Mouse (Mus musculus) liver, embryonic 14.5 days (tissue): ENCODE measurements around the gene Clec2d. TPM values are rescaled to one million over a fixed set of nuclear protein-coding genes. Genes with fewer than 3 reads are reported as not detected.
"Not testable (repeated sequence)": the region's sequence is repeated elsewhere in the genome, so short reads cannot be mapped to it uniquely, and the experiment has no call there.

Experiments used
- ATAC-seq: fragments of 200-750 bp; cut with Nextera tagmentation; 2 replicates; pipeline ENCODE4 v1.8.0; 2017; ENCODE audit warnings: moderate number of reproducible peaks, mild to moderate bottlenecking, moderate library complexity; ENCODE audit not compliant: insufficient read depth
- DNase-seq, 3 experiments: peaks; one replicate each; pipeline ENCODE4 v3.0.0-alpha.2; 2012 to 2013; ENCODE audit warnings: low read depth in 3 of 3, low spot score in 3 of 3
- H3K27ac ChIP-seq: fragments of 300-500 bp; sonication (generic); 2 replicates; pipeline ENCODE4 v1.5.1; 2014; ENCODE audit warnings: moderate library complexity, mild to moderate bottlenecking, control low read depth, inconsistent platforms
- H3K27me3 ChIP-seq: fragments of 300-500 bp; sonication (generic); 2 replicates; pipeline ENCODE4 v1.6.1; 2014; ENCODE audit warnings: mild to moderate bottlenecking, low read length, moderate library complexity; ENCODE audit not compliant: control insufficient read depth, insufficient read depth
- H3K36me3 ChIP-seq: fragments of 300-500 bp; sonication (generic); replicated peaks from 2 replicates; pipeline ENCODE4 v1.6.1; 2014; ENCODE audit warnings: low read depth; ENCODE audit not compliant: control insufficient read depth, insufficient read depth
- H3K4me1 ChIP-seq, 2 experiments: fragments of 200-500 bp in 1 of 2; fragments of 300-500 bp in 1 of 2; sonication (generic) in 1 of 2; replicated peaks; 2 replicates each; pipeline ENCODE4 v1.6.1; 2012 to 2014; ENCODE audit warnings: antibody characterized with exemption in 1 of 2, inconsistent platforms in 1 of 2, low read length in 1 of 2; ENCODE audit not compliant: control insufficient read depth in 2 of 2, insufficient read depth in 2 of 2
- H3K4me2 ChIP-seq: fragments of 300-500 bp; sonication (generic); 2 replicates; pipeline ENCODE4 v1.6.1; 2014; ENCODE audit warnings: low read depth, mild to moderate bottlenecking, control low read depth, moderate library complexity
- H3K4me3 ChIP-seq, 2 experiments: fragments of 200-500 bp in 1 of 2; fragments of 300-500 bp in 1 of 2; sonication (generic) in 1 of 2; 2 replicates each; pipeline ENCODE4 v1.5.1; 2012 to 2014; ENCODE audit warnings: low read depth in 2 of 2, low read length in 2 of 2, mild to moderate bottlenecking in 2 of 2, control low read depth in 1 of 2, inconsistent platforms in 1 of 2, moderate library complexity in 1 of 2; ENCODE audit not compliant: insufficient read depth in 1 of 2
- H3K9ac ChIP-seq: fragments of 300-500 bp; sonication (generic); replicated peaks from 2 replicates; pipeline ENCODE4 v1.6.1; 2014; ENCODE audit warnings: mild to moderate bottlenecking, control low read depth, moderate library complexity
- H3K9me3 ChIP-seq: fragments of 300-500 bp; sonication (generic); 2 replicates; pipeline ENCODE4 v1.6.1; 2016; ENCODE audit warnings: low read length, mixed read lengths; ENCODE audit not compliant: control insufficient read depth
- CTCF ChIP-seq: IDR thresholded peaks from 2 replicates; pipeline ENCODE4 v1.5.1; 2016; ENCODE audit warnings: antibody characterized with exemption, low read depth, control low read depth
- EP300 ChIP-seq: IDR thresholded peaks from 2 replicates; pipeline ENCODE4 v1.6.1; 2016; ENCODE audit warnings: antibody characterized with exemption, low read depth
- WGBS: fragments of 180-500 bp; shearing (Covaris S2); extraction: QIAGEN DNeasy Blood & Tissue Kit; methylation state at CpG from one replicate; pipeline ENCODE4 v1.1.7; 2014; ENCODE audit not compliant: insufficient replicate concordance; 5-methylcytosine and 5-hydroxymethylcytosine counted together
- polyA plus RNA-seq, 2 experiments: library from polyadenylated mRNA; depleted of rRNA in 1 of 2; stranded (reverse) in 1 of 2; unstranded in 1 of 2; fragments of >200 nt; fragmentation: Nextera tagmentation in 1 of 2; extraction: Ambion mirVana in 1 of 2; gene quantifications; 2 replicates each; pipeline versions ENCODE4 v1.2.1 to v1.2.3; 2012 to 2014

Clec2d gene
- polyA plus RNA-seq, 2 experiments: 0.22 to 6.6 TPM

DNA sequence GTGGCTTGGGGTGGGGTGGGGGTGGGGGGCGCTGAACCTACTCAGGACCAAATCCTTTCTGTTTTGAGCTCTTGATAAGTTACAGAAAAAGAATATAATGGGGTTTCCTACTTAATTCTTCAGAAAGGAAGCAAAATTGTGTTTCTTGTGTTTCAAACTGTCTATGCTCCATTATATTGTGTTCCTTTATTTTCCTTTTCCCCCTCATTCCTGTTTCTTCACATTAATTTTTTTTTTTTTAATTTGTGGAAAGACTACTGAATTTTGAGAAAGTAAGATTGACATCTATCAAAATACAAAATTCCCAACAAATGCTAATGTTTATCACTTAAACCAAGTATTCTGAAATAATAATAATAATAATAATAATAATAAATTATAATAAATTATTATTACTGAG is 834 bp downstream of the Clec2d start:
- DNase-seq: no peak
- no peaks in the 10 kb centered on the region for H3K9me3 ChIP-seq
- peak overlapping the region; percentile 74 for H3K9ac ChIP-seq
- no peak for ATAC-seq
- H3K4me1 ChIP-seq: peaks cover 0 to 2% of the 10 kb centered on the region in 2 experiments; a peak in 1 of 4 replicates
- H3K4me3 ChIP-seq: peak overlapping the region; percentile 64 to 83
- no peak for TF ChIP-seq CTCF
- no peak for TF ChIP-seq EP300
- H3K27ac ChIP-seq: peak overlapping the region; percentile 79
- peaks cover 8% of the 10 kb centered on the region for H3K36me3 ChIP-seq
- 0% methylated on average over 1 of the region's 1 CpGs for WGBS
- H3K27me3 ChIP-seq: no peaks in the 10 kb centered on the region
- peak overlapping the region; percentile 66 for H3K4me2 ChIP-seq

- peak overlapping the region; percentile 47 to 52 for H3K4me3 ChIP-seq
- no peaks in the 10 kb centered on the region for H3K9me3 ChIP-seq
- peaks cover 0 to 2% of the 10 kb centered on the region in 2 experiments; a peak in 1 of 4 replicates for H3K4me1 ChIP-seq
- H3K9ac ChIP-seq: peak overlapping the region; percentile 56
- ATAC-seq (no peak), DNase-seq (no peak)
- no peaks in the 10 kb centered on the region for H3K27me3 ChIP-seq
- peaks cover 8% of the 10 kb centered on the region for H3K36me3 ChIP-seq
- TF ChIP-seq CTCF (no peak), EP300 (no peak)
- H3K4me2 ChIP-seq: peak overlapping the region; percentile 63
- no peak overlapping the region for H3K27ac ChIP-seq
Measured at GRCm38 (mm10) chr6:129181683-129182082, 1.3 kb downstream of the Clec2d start.

DNA sequence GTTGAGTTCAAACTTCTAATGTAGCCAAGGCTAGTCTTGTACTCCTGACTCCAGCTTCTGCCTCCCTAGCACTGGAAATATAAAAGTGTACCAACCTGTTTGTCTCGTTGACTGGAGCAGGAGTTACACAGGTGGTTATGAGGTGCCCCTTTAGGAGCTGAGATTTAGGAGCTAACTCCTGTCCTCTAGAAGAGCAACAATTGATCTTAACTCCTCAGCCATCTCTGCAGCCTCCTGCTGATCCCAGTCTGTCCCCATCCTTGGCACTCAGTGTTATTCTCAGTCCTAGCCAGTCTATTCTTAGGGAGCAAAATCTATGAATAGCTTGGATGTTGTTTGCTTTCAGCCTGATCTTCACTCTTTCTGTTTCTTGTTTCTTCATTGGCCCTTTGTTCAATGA is 2.1 kb downstream of the Clec2d start:
- ATAC-seq: no peak
- peak overlapping the region; percentile 55 for H3K4me2 ChIP-seq
- TF ChIP-seq EP300 (no peak), CTCF (no peak)
- no peak overlapping the region for H3K27ac ChIP-seq
- H3K4me3 ChIP-seq: peak overlapping the region; percentile 33 to 34
- peaks cover 8% of the 10 kb centered on the region for H3K36me3 ChIP-seq
- peak overlapping the region; percentile 34 for H3K9ac ChIP-seq
- H3K4me1 ChIP-seq: peaks cover 0 to 2% of the 10 kb centered on the region in 2 experiments; a peak in 1 of 4 replicates
- no peak for DNase-seq
- H3K9me3 ChIP-seq: no peaks in the 10 kb centered on the region
- no peaks in the 10 kb centered on the region for H3K27me3 ChIP-seq
- WGBS: 35% methylated on average over 1 of the region's 1 CpGs

DNA sequence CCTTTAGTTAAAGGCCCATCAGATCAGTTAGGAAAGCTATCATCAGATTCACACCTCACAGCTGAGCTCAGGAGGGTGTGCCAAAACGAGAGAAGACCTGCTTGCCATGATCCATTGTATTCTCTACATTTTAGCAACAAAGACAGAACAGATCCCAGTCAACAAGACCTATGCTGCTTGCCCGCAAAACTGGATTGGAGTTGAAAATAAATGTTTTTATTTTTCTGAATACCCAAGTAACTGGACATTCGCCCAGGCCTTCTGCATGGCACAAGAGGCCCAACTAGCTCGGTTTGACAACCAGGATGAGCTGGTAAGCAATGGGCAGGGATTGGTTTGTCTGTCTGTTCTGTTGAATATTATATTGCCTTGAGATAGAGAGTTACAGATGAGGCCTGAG is 3.6 kb downstream of the Clec2d start:
- not testable (repeated sequence) for H3K4me1 ChIP-seq, H3K27ac ChIP-seq, H3K36me3 ChIP-seq, DNase-seq, H3K9ac ChIP-seq, ATAC-seq, H3K4me2 ChIP-seq, H3K9me3 ChIP-seq, H3K27me3 ChIP-seq, H3K4me3 ChIP-seq
- 65% methylated on average over 4 of the region's 4 CpGs for WGBS

- no peak overlapping the region for H3K4me3 ChIP-seq
- H3K36me3 ChIP-seq: peaks cover 8% of the 10 kb centered on the region
- no peak overlapping the region for H3K4me2 ChIP-seq
- ATAC-seq: no peak
- DNase-seq: no peak
- H3K9me3 ChIP-seq: no peaks in the 10 kb centered on the region
- WGBS: 64% methylated on average over 5 of the region's 5 CpGs
- H3K27ac ChIP-seq: no peak overlapping the region
- H3K4me1 ChIP-seq: peaks cover 0 to 2% of the 10 kb centered on the region in 2 experiments; a peak in 1 of 4 replicates
- no peaks in the 10 kb centered on the region for H3K27me3 ChIP-seq
- TF ChIP-seq CTCF (no peak), EP300 (no peak)
- no peak overlapping the region for H3K9ac ChIP-seq
Measured at GRCm38 (mm10) chr6:129184788-129185187, 4.4 kb downstream of the Clec2d start.
